Mouse (Mus musculus): Measurements from ENCODE around the gene Thsd7a. TPM values are rescaled to one million over a fixed set of nuclear protein-coding genes. Genes with fewer than 3 reads are reported as not detected.

Thsd7a gene
- polyA plus RNA-seq, 1 experiment from 2014 or later: 60.5 TPM

DNA sequence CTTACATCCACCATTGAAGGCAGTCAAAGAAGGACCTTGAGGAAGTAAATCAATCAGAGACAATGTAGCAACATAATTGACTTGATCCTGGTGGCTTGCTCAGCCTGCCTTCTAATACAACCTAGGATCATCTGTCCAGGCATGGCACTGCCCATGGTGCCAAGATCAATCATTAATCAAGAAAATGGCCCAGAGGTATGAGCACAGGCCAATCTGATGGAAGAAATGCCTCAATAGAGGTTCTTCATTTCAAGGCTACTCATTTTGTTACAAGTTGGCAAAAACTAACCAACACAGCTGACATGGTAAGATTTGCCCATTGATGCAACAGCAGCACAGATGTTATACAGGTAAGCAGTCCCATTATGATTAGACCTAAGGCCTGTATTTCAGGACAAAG is 309.6 kb downstream of the Thsd7a start:
- H3K4me1 ChIP-seq (replicated peaks): no peaks in the 10 kb centered on the region
- ATAC-seq (ENCODE audit: low read depth): no peak
- H3K27ac ChIP-seq (replicated peaks): no peak overlapping the region
- H3K4me3 ChIP-seq: no peak overlapping the region
- no peaks in the 10 kb centered on the region for H3K36me3 ChIP-seq
- no peak overlapping the region for H3K4me2 ChIP-seq
- H3K27me3 ChIP-seq: no peaks in the 10 kb centered on the region
- H3K9ac ChIP-seq: no peak overlapping the region
- H3K9me3 ChIP-seq: no peaks in the 10 kb centered on the region

DNA sequence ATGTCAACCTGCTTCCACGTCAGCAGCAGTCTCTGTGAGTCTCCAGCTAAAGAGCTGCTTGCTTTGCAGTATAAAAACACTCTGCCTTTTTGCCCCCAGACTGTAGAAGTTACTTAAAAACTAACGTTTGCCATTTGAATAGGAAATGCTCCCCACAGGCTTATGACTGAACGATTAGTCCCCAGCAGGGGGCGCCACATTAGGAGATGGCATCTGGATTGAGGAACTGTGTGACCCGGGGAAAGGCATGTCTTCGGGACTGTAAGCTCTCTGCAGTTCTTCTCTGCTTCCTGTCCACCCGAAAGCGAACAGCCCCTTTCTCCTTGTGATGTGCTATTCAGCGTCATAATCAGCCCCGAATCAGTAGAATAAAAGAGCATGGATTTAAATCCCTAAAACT is 330.1 kb downstream of the Thsd7a start:
- 82% methylated on average over 10 of the region's 10 CpGs for WGBS
- Histone ChIP-seq H3K4me3 (no peak overlapping the region), H3K27ac (replicated peaks) (no peak overlapping the region), H3K4me1 (replicated peaks) (no peaks in the 10 kb centered on the region), H3K9me3 (no peaks in the 10 kb centered on the region), H3K27me3 (no peaks in the 10 kb centered on the region), H3K4me2 (no peak overlapping the region), H3K36me3 (peaks cover 3% of the 10 kb centered on the region; the same call in 1 of the 2 replicates), H3K9ac (no peak overlapping the region)
- no peak for ATAC-seq (ENCODE audit: low read depth)

DNA sequence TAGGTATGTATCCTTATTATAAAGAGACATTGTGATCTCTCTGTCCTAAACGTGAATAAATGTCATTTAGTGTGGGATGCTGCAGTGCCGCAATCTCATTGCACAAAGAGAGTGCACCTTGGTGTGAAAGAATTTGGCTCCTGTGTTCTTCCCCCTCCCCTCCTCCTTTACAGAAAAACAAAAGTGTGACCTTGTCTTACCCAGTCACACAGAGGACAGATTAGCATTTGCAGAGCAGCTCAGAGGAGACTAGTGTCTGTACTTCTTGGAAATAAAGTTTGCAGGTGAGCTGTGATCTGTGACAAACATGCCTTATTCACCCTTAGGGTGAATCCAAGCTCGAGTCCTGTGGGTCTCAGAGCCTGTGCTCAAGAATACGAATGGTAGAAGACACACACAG is 332.2 kb downstream of the Thsd7a start:
- Histone ChIP-seq H3K9ac (no peak overlapping the region), H3K4me3 (no peak overlapping the region), H3K4me1 (replicated peaks) (no peaks in the 10 kb centered on the region), H3K27ac (replicated peaks) (no peak overlapping the region), H3K27me3 (no peaks in the 10 kb centered on the region), H3K4me2 (no peak overlapping the region), H3K36me3 (peaks cover 3% of the 10 kb centered on the region; the same call in 1 of the 2 replicates), H3K9me3 (no peaks in the 10 kb centered on the region)
- WGBS: 44% methylated on average over 4 of the region's 4 CpGs
- no peak for ATAC-seq (ENCODE audit: low read depth)

DNA sequence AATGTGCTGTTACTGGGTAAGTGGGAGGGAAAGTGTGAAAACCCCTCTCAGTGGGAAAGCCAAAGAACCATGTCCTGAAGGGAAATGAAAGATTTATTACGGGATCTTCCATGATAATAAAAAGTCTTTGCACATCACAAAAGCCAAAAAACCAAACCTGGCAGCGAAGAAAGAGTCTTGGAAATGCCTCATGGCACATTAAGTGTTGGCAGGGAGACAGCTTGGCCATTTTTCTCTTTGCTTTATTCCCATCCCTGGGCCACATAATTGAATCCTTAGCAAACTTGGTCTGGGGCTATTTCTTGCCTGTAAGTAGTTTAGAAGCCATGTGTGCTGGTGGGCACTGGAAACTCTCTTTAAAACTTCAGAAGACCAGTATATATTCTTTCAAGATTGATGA is 344.8 kb downstream of the Thsd7a start:
- 0 out of 2 replicates have a peak overlapping the region, but pooled peaks have one; percentile 46 for H3K27ac ChIP-seq (replicated peaks)
- WGBS: 41% methylated on average over 2 of the region's 2 CpGs
- 0 out of 2 replicates have a peak, but pooled peaks have one; percentile 49 for ATAC-seq (ENCODE audit: low read depth)
- peaks cover 6% of the 10 kb centered on the region; the same call in 1 of the 2 replicates for H3K36me3 ChIP-seq
- no peak overlapping the region for H3K9ac ChIP-seq
- H3K4me2 ChIP-seq: no peak overlapping the region
- H3K27me3 ChIP-seq: no peaks in the 10 kb centered on the region
- H3K9me3 ChIP-seq: no peaks in the 10 kb centered on the region
- H3K4me3 ChIP-seq: no peak overlapping the region
- H3K4me1 ChIP-seq (replicated peaks): peaks cover 5% of the 10 kb centered on the region

DNA sequence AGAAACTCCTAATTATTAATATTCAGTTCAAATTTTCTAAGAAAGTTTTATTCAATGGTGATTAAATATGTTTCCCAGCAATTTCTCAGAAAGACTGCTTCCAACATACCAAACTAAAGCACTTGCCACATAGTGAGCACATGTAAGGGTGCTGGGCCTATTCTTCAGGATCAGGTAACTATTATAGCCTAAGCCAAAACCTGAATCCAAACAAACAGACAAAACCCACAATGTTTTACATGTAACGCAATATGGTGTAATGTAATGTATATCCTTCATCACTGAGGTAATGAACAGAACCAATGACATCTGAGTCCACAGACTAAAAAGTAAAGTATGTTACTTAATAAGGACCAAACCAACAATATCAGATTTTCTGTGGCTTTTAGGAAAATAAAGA is 346.2 kb downstream of the Thsd7a start:
- H3K9me3 ChIP-seq: no peaks in the 10 kb centered on the region
- no peaks in the 10 kb centered on the region for H3K27me3 ChIP-seq
- no peak overlapping the region for H3K4me2 ChIP-seq
- H3K4me3 ChIP-seq: no peak overlapping the region
- H3K9ac ChIP-seq: no peak overlapping the region
- WGBS: 96% methylated on average over 1 of the region's 1 CpGs
- ATAC-seq (ENCODE audit: low read depth): no peak
- no peak overlapping the region for H3K27ac ChIP-seq (replicated peaks)
- no peaks in the 10 kb centered on the region for H3K36me3 ChIP-seq
- H3K4me1 ChIP-seq (replicated peaks): peaks cover 5% of the 10 kb centered on the region

DNA sequence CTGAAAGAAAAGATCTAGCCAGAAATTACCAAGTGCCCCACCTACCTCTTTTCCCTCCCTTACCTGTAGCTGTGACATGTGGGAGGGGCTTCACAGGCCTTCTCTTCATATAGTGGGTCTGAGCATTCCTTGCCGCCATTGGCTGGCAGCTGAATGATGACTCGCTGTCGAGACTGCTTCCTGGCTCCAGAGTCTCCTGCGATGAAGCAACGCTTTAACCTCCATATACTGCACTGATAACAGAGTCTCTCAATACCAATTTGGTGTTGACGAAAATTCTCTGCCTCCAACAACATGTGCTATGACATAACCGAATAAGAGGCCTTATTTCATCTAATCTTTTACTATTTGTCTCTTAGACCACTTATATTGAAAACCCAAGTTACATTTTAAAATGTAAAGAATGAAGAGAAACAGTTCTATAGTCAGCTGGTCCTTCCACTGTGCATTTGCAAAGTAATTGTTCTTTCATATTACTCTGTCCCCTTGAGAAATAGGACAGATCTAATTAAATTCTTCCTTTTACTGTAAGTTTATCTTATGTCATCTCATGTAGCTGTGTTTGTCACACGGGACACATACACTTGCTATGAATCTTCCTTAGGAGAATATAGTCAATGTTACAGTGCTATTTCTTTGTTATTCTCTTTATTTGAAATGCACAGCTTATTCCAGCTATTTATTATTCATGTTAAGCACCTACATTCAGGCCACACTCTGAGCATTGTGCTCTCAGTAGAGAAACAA is 351.3 kb downstream of the Thsd7a start:
- no peaks in the 10 kb centered on the region for H3K4me1 ChIP-seq (replicated peaks)
- no peak overlapping the region for H3K4me3 ChIP-seq
- no peak overlapping the region for H3K4me2 ChIP-seq
- no peak overlapping the region; the same call in 1 of the 2 replicates for H3K27ac ChIP-seq (replicated peaks)
- 0 out of 2 replicates have a peak, but pooled peaks have one; percentile 53 for ATAC-seq (ENCODE audit: low read depth)
- 81% methylated on average over 8 of the region's 8 CpGs for WGBS
- H3K9me3 ChIP-seq: no peaks in the 10 kb centered on the region
- no peaks in the 10 kb centered on the region for H3K27me3 ChIP-seq
- H3K9ac ChIP-seq: no peak overlapping the region
- H3K36me3 ChIP-seq: no peaks in the 10 kb centered on the region

DNA sequence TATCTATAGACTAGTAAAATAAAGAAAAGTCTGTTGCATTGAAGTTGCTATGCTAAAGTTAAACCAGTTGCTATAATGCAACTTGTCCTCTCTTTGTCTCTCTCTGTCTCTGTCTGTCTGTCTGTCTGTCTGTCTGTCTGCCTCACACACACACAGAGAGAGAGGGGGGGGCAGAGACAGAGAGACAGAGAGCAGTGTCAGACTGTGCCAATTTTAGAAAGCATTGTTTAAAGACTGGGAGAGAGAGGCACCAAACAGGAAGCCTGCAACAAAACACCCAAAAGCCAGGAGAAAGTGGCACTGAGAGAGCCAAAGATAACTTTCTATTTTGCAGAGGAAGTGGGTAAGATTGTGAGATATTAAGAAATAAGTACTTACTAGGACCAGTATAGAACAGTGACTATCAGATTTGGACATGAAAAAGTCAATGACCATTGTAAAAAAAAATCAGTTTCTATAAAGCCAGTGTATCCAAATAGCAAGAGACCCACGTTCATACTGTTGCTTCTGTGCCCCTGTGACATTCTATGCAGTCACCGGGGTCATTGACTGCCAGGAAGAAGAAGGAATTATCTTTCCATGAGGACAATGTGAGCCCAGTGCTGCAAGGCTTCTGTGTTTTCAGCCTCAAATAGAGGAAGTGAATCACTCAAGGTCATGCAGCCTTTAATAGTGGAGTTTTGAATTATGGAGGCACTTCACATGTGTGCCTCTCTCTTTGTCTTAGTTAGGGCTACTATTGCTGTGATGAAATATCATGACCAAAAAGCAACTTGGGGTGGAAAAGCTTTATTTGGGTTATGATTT is 355.4 kb downstream of the Thsd7a start:
- H3K27me3 ChIP-seq: no peaks in the 10 kb centered on the region
- no peak overlapping the region for H3K9ac ChIP-seq
- H3K4me2 ChIP-seq: no peak overlapping the region
- 56% methylated on average over 2 of the region's 2 CpGs for WGBS
- no peaks in the 10 kb centered on the region for H3K4me1 ChIP-seq (replicated peaks)
- no peak overlapping the region for H3K27ac ChIP-seq (replicated peaks)
- no peaks in the 10 kb centered on the region for H3K36me3 ChIP-seq
- no peak overlapping the region for H3K4me3 ChIP-seq
- ATAC-seq (ENCODE audit: low read depth): no peak
- H3K9me3 ChIP-seq: no peaks in the 10 kb centered on the region

DNA sequence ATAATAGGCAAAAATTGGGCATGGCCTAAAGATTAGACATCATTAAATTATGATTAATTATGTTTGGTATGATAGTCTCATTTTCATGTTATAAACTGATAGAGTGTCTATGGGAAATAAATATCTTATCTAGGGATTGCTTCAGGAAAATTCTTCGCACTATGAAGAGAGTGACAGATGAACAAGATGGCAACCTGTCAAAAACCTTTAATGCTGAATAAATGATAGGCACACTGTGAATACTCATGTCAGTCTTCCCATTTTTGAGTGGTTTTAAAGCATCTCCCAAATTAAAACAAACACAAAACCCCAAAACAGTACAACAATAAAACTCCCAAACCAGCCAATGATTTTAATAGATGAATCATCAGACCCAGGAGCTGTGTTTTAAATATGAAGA is 362.5 kb downstream of the Thsd7a start:
- H3K36me3 ChIP-seq: no peaks in the 10 kb centered on the region
- H3K9me3 ChIP-seq: no peaks in the 10 kb centered on the region
- H3K9ac ChIP-seq: no peak overlapping the region
- no peaks in the 10 kb centered on the region for H3K4me1 ChIP-seq (replicated peaks)
- WGBS: 87% methylated on average over 1 of the region's 1 CpGs
- no peak for ATAC-seq (ENCODE audit: low read depth)
- H3K4me2 ChIP-seq: no peak overlapping the region
- H3K4me3 ChIP-seq: no peak overlapping the region
- no peak overlapping the region for H3K27ac ChIP-seq (replicated peaks)
- no peaks in the 10 kb centered on the region for H3K27me3 ChIP-seq

DNA sequence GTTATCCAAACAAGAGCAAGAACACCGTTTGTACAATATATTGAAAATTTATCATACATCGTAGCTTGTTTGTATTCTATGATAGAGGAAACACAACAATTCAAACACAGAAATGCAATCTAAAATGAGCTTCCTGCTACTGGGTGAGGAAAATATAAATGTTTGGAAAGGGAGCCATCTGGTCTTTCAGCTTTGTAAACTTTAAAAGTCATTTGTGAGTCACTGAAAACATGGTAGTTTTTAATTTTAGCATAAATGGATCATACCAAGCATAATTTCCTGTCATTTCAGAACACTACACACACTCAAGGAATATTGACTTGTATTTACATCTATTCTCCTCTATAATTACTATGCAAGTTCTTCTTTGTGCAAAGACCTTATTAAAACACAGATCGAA is 363.6 kb downstream of the Thsd7a start:
- 91% methylated on average over 3 of the region's 3 CpGs for WGBS
- Histone ChIP-seq H3K36me3 (no peaks in the 10 kb centered on the region), H3K27ac (replicated peaks) (no peak overlapping the region), H3K9ac (no peak overlapping the region), H3K4me1 (replicated peaks) (0 out of 2 replicates have a peak, but pooled peaks cover 6% of the 10 kb centered on the region), H3K27me3 (no peaks in the 10 kb centered on the region), H3K4me3 (no peak overlapping the region), H3K4me2 (no peak overlapping the region), H3K9me3 (no peaks in the 10 kb centered on the region)
- ATAC-seq (ENCODE audit: low read depth): no peak

DNA sequence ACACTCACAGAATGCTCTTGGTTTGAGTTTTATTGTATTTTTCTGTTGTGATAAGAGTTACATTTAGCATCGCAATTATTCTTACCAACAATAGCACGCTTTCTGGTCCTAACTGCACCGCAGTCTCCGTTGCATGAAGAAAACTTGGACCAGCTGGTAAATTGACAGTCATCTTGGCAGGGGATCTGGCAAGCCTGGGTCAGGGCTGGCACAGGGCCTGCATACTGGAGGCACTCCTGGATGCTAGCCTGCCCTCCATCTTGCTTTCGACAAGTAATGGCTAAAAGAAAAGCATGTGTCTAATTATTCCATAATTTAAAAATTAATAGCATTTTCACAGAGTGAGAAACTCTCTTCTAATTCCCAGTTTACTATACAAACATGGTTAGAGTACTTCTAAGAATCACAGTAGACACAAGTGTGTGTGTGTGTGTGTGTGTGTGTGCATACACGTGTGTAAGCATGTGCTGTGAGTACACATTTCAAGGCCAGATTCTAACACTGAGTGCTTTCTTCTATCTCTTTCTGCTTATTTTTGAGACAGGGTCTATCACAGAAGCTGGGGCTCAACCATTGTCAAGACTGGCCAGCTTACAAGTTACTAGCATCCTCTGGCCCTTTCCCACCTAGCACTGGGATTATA is 368.0 kb downstream of the Thsd7a start:
- Histone ChIP-seq H3K9me3 (no peaks in the 10 kb centered on the region), H3K9ac (no peak overlapping the region), H3K4me1 (replicated peaks) (0 out of 2 replicates have a peak, but pooled peaks cover 6% of the 10 kb centered on the region), H3K4me3 (no peak overlapping the region), H3K27ac (replicated peaks) (peak overlapping the region; percentile 61; the same call in 1 of the 2 replicates), H3K27me3 (no peaks in the 10 kb centered on the region), H3K4me2 (no peak overlapping the region), H3K36me3 (peaks cover 8% of the 10 kb centered on the region)
- ATAC-seq (ENCODE audit: low read depth): peak; percentile 92
- WGBS: 57% methylated on average over 6 of the region's 6 CpGs

DNA sequence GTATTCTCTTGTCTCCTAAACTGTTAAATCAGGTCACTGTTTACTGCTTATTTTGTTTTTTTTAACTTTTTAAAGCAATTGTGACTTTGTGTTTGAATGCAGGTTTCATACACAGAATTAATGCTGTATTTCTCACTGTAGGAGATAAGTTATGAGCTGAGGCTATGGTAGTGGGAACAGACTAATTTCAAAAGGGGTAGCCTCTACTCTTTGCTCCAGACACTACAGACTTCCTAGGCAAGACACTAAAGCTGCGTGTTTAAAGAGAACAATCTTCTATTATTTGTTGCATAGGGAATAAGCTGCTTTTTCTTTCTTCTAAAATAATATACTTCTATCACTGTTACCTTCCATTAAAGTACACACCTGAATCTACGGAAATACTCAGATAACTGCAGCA is 368.5 kb downstream of the Thsd7a start:
- Histone ChIP-seq H3K4me1 (replicated peaks) (0 out of 2 replicates have a peak, but pooled peaks cover 6% of the 10 kb centered on the region), H3K27ac (replicated peaks) (0 out of 2 replicates have a peak overlapping the region, but pooled peaks have one; percentile 33), H3K4me3 (no peak overlapping the region), H3K36me3 (peaks cover 8% of the 10 kb centered on the region), H3K27me3 (no peaks in the 10 kb centered on the region), H3K9me3 (no peaks in the 10 kb centered on the region), H3K9ac (no peak overlapping the region), H3K4me2 (no peak overlapping the region)
- 71% methylated on average over 2 of the region's 2 CpGs for WGBS
- peak; percentile 76; the same call in 1 of the 2 replicates for ATAC-seq (ENCODE audit: low read depth)

DNA sequence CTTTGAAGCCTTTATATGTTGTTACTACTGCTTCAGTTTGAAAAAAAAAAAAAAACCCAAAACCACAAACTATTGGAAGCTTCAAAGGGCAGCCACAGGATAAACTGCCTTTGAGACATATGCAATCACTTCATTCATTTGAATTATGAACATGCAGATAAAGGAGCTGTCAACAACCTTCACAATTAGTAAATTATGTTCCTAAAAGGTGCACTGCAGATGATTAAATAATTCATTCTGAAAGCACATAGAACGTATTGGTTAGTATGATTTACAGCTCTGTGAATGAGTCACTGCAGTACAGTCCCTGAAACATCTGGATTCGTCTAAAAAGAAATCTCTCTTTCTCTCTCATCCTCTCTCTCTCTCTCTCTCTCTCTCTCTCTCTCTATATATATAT is 390.5 kb downstream of the Thsd7a start:
- Histone ChIP-seq H3K4me2 (no peak overlapping the region), H3K4me1 (replicated peaks) (no peaks in the 10 kb centered on the region), H3K9ac (no peak overlapping the region), H3K27me3 (no peaks in the 10 kb centered on the region), H3K4me3 (no peak overlapping the region), H3K9me3 (0 out of 2 replicates have a peak, but pooled peaks cover 7% of the 10 kb centered on the region), H3K36me3 (no peaks in the 10 kb centered on the region), H3K27ac (replicated peaks) (no peak overlapping the region)
- WGBS: 26% methylated on average over 2 of the region's 2 CpGs
- no peak for ATAC-seq (ENCODE audit: low read depth)
